In the genomic region with DNA sequence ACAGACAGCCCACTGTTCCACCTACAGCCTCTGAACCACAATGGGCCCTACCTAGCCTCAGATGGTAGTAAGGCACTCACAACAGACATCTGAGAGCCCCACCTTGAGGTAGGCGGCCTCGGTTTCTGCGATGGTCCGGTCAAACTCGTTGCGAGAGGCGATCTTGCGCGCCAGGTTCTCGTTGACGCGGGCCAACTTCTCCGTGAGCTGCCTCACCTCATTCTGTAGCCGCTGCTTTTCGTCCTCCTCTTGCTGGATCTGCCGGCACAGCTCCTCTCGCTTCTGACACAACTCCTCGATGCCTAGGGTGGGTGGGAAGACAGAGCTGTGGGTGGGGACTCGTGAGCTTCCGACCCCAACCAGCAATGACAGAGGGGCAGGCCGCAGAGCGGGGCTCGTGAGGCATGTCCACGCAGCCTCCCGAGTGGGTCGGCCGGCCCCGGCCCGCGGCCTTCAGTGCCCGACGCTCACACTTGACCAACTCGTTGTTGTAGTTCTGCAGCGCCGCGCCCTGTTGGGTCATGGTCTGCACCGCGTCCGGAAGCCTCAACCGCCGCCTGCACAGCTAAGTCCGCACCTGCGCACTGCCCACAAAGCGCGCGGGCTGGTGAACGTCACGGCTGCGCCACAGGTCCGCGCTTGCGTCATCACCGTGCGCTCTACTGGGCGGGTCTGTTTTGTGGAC, we compare ENCODE assay signal across 8 mouse cellular contexts. TPM values are rescaled to one million over a fixed set of nuclear protein-coding genes. Genes with fewer than 3 reads are reported as not detected.
DNase-seq lines count a peak whose midpoint lies in the region; ATAC-seq lines count a peak whose summit lies in the region.

A gene (minus strand): TSS at position 612 of the 685 bp plus-strand sequence.
A gene (plus strand): TSS at position 652 of the 685 bp plus-strand sequence.

- H3K4me2 ChIP-seq in intestine, embryonic 14.5 days (ENCODE audit: low read length): peak within 1 kb of the TSS; percentile 98

- H3K27me3 ChIP-seq in intestine, embryonic 14.5 days (replicated peaks; ENCODE audit: control insufficient read depth, insufficient read depth, low read length): no peaks in the 10 kb centered on the region

- DNase-seq in adrenal gland, adult 18-20 months (ENCODE audit: low spot score in 2 of 2): peak; percentile 99
- DNase-seq in embryo, embryonic 11 days: peak; percentile 99
- peak; percentile 95 for DNase-seq in gastrocnemius, postnatal 25 days
- DNase-seq in intestine, embryonic 14.5 days (ENCODE audit: low spot score): peak; percentile 100
- DNase-seq in left cerebral cortex, postnatal 14 days (ENCODE audit: low spot score in 2 of 2): peak; percentile 97 to 98
- peak; percentile 98 for DNase-seq in mesoderm, embryonic 11.5 days (ENCODE audit: low read depth, low spot score)
- DNase-seq in right cerebral cortex, postnatal 36 days (ENCODE audit: low spot score in 2 of 2): peak; percentile 95 to 97
- peak; percentile 97 for DNase-seq in yolk sac, embryonic 10.5 days (ENCODE audit: low spot score)

- H3K9me3 ChIP-seq in intestine, embryonic 14.5 days (ENCODE audit: control insufficient read depth, low read length): no peaks in the 10 kb centered on the region

- WGBS in intestine, embryonic 14.5 days: under 1% methylated on average over 47 of the region's 55 CpGs

- H3K36me3 ChIP-seq in intestine, embryonic 14.5 days (ENCODE audit: control insufficient read depth, insufficient read depth, low read length): peaks cover 61% of the 10 kb centered on the region

- peak within 1 kb of the TSS; percentile 83 for H3K9ac ChIP-seq in intestine, embryonic 14.5 days (ENCODE audit: low read length)

- peak within 1 kb of the TSS; percentile 91 for H3K4me3 ChIP-seq in intestine, embryonic 14.5 days (ENCODE audit: low read depth, low read length)

- H3K27ac ChIP-seq in intestine, embryonic 14.5 days (ENCODE audit: low read depth): peak within 1 kb of the TSS; percentile 70

- peak; percentile 96 for ATAC-seq in intestine, embryonic 14.5 days (replicated peaks; ENCODE audit: low FRiP score, low TSS enrichment, low read depth)

- intact Hi-C loops in left cerebral cortex, postnatal 14 days (cut with DNase I): loop anchor here (5.0 kb wide), 1 partner anchor 45 kb away; no protein-coding TSS in a partner anchor

- peaks cover 25% of the 10 kb centered on the region for H3K4me1 ChIP-seq in intestine, embryonic 14.5 days (replicated peaks; ENCODE audit: control insufficient read depth, insufficient read depth, low read length)

RNA-seq across cellular contexts. Expression of the first gene that starts in this region (rescaled TPM):
- total RNA-seq in adrenal gland, adult 18-20 months (2021): 10 to 100 TPM; 37.2 to 40.1 TPM
- 10 to 100 TPM; 31.6 to 33.0 TPM for total RNA-seq in gastrocnemius, postnatal 25 days (2021)
- 229 and 240 TPM in 2 replicates for polyA plus RNA-seq in intestine, embryonic 14.5 days (2014; fragmentation: Nextera tagmentation; extraction: Ambion mirVana)
- 10 to 100 TPM; 70.9 to 72.1 TPM for total RNA-seq in left cerebral cortex, postnatal 14 days (2021)

RNA-seq across cellular contexts. Expression of the second gene that starts in this region (rescaled TPM):
- total RNA-seq in adrenal gland, adult 18-20 months (2021): 10 to 100 TPM; 75.5 to 82.4 TPM
- total RNA-seq in gastrocnemius, postnatal 25 days (2021): 10 to 100 TPM; 27.0 to 27.3 TPM
- 100 and 110 TPM in 2 replicates for polyA plus RNA-seq in intestine, embryonic 14.5 days (2014; fragmentation: Nextera tagmentation; extraction: Ambion mirVana)
- 10 to 100 TPM; 69.8 to 73.2 TPM for total RNA-seq in left cerebral cortex, postnatal 14 days (2021)

Comparison
In these comparisons a context has a peak if more than half of its experiments do, and no peak if none do; other contexts are left out.
1. Peak in every context shown above with its lines: DNase-seq, ATAC-seq, H3K4me3 ChIP-seq and H3K27ac ChIP-seq.